Mouse (Mus musculus) heart, adult 2 months (tissue): Measurements from ENCODE around the gene Unc93b1.

Source experiments
- CTCF ChIP-seq: fragments of 200-600 bp; IDR thresholded peaks from 2 replicates; pipeline ENCODE4 v1.8.1; 2022; ENCODE audit warnings: antibody characterized with exemption, mild to moderate bottlenecking, moderate library complexity
- EP300 ChIP-seq: fragments of 200-500 bp; IDR thresholded peaks from 2 replicates; pipeline ENCODE4 v1.6.1; 2011; ENCODE audit warnings: low read depth, low read length, control low read depth; ENCODE audit not compliant: insufficient read depth
- POLR2A ChIP-seq: fragments of 200-500 bp; IDR thresholded peaks from 2 replicates; pipeline ENCODE4 v1.6.1; 2011; ENCODE audit warnings: mild to moderate bottlenecking, low read depth, low read length, control low read depth; ENCODE audit not compliant: insufficient read depth

GRCm38 (mm10) chr19:3958470-3958869 lies 23.5 kb downstream of the Unc93b1 start, which contains the start of gene Aldh3b3:
- TF ChIP-seq CTCF, result no peak
- TF ChIP-seq EP300, result 0 out of 2 replicates have a peak, but pooled peaks have one; percentile 16
- no peak for TF ChIP-seq POLR2A
